8 mouse cellular contexts compared by ENCODE assay signal in genomic region chr9:13303976-13304375, GRCm38 (mm10). TPM values are rescaled to one million over a fixed set of nuclear protein-coding genes. Genes with fewer than 3 reads are reported as not detected.
DNase-seq lines count a peak whose midpoint lies in the region; ATAC-seq and TF ChIP-seq lines count a peak whose summit lies in the region.

No protein-coding gene starts in this region.

- H3K27ac ChIP-seq in forebrain, embryonic 13.5 days, result no peak overlapping the region
- H3K27ac ChIP-seq in forebrain, embryonic 10.5 days, result no peak overlapping the region
- peak overlapping the region; percentile 66 for H3K27ac ChIP-seq in heart, embryonic 16.5 days (ENCODE audit: low read length)
- H3K27ac ChIP-seq in lung, embryonic 14.5 days (ENCODE audit: low read depth), result no peak overlapping the region

- H3K9ac ChIP-seq in forebrain, embryonic 13.5 days, result no peak overlapping the region
- H3K9ac ChIP-seq in heart, embryonic 16.5 days (ENCODE audit: low read length), result peak overlapping the region; percentile 15
- no peak overlapping the region for H3K9ac ChIP-seq in lung, embryonic 14.5 days

- TF ChIP-seq CTCF in lung, embryonic 14.5 days (IDR thresholded peaks at IDR 0.05; ENCODE audit: low read depth), result no peak

- no peaks in the 10 kb centered on the region for H3K36me3 ChIP-seq in forebrain, embryonic 13.5 days (ENCODE audit: poor library complexity, severe bottlenecking)
- H3K36me3 ChIP-seq in forebrain, embryonic 10.5 days (replicated peaks), result no peaks in the 10 kb centered on the region
- no peaks in the 10 kb centered on the region for H3K36me3 ChIP-seq in heart, embryonic 16.5 days (ENCODE audit: control insufficient read depth, insufficient read depth)
- no peaks in the 10 kb centered on the region for H3K36me3 ChIP-seq in lung, embryonic 14.5 days (ENCODE audit: insufficient read depth)

- ATAC-seq in forebrain, embryonic 13.5 days, result peak; percentile 25; the same call in 1 of the 2 replicates
- peak; percentile 39 for ATAC-seq in heart, embryonic 16.5 days (replicated peaks; ENCODE audit: extremely low read depth, insufficient read depth, low FRiP score)
- ATAC-seq in lung, embryonic 14.5 days (ENCODE audit: insufficient read depth), result peak; percentile 33; the same call in 1 of the 2 replicates

- H3K4me2 ChIP-seq in forebrain, embryonic 13.5 days, result no peak overlapping the region
- peak overlapping the region; percentile 48 for H3K4me2 ChIP-seq in heart, embryonic 16.5 days (ENCODE audit: low read depth, low read length)
- H3K4me2 ChIP-seq in lung, embryonic 14.5 days, result no peak overlapping the region

- 49% methylated on average over 6 of the region's 6 CpGs for WGBS in forebrain, embryonic 13.5 days
- WGBS in forebrain, embryonic 10.5 days, result 78% methylated on average over 6 of the region's 6 CpGs
- 45% methylated on average over 6 of the region's 6 CpGs for WGBS in heart, embryonic 16.5 days
- WGBS in lung, embryonic 14.5 days, result 33% methylated on average over 6 of the region's 6 CpGs

- no peaks in the 10 kb centered on the region for H3K27me3 ChIP-seq in forebrain, embryonic 13.5 days
- peaks cover 19% of the 10 kb centered on the region for H3K27me3 ChIP-seq in forebrain, embryonic 10.5 days (ENCODE audit: poor library complexity, severe bottlenecking)
- no peaks in the 10 kb centered on the region for H3K27me3 ChIP-seq in heart, embryonic 16.5 days (ENCODE audit: control insufficient read depth, insufficient read depth, low read length)
- no peaks in the 10 kb centered on the region for H3K27me3 ChIP-seq in lung, embryonic 14.5 days (ENCODE audit: insufficient read depth, low read length)

- H3K9me3 ChIP-seq in forebrain, embryonic 13.5 days (replicated peaks), result no peaks in the 10 kb centered on the region
- H3K9me3 ChIP-seq in forebrain, embryonic 10.5 days, result no peaks in the 10 kb centered on the region
- H3K9me3 ChIP-seq in heart, embryonic 16.5 days (replicated peaks; ENCODE audit: control insufficient read depth, low read length), result no peaks in the 10 kb centered on the region
- no peaks in the 10 kb centered on the region for H3K9me3 ChIP-seq in lung, embryonic 14.5 days (ENCODE audit: low read depth, low read length)

- DNase-seq in forebrain, embryonic 10.5 days (ENCODE audit: extremely low spot score, low spot score), result no peak
- peak; percentile 24 to 36 for DNase-seq in adrenal gland, adult 18-20 months (ENCODE audit: low spot score in 2 of 2)
- DNase-seq in lung, embryonic 14.5 days, result peak; percentile 46
- peak; percentile 51 for DNase-seq in skeletal muscle tissue, adult 2 months (ENCODE audit: low read depth, low spot score)
- DNase-seq in layer of hippocampus, adult 9-10 months (ENCODE audit: low spot score), result no peak
- no peak for DNase-seq in cerebellum, postnatal 10 days

- H3K4me3 ChIP-seq in forebrain, embryonic 13.5 days, result no peak overlapping the region
- H3K4me3 ChIP-seq in forebrain, embryonic 10.5 days, result no peak overlapping the region
- peak overlapping the region; percentile 22; the same call in 1 of the 2 replicates for H3K4me3 ChIP-seq in heart, embryonic 16.5 days (ENCODE audit: low read length)
- no peak overlapping the region for H3K4me3 ChIP-seq in lung, embryonic 14.5 days (ENCODE audit: low read depth, low read length)

- H3K4me1 ChIP-seq in forebrain, embryonic 13.5 days, result peaks cover 57% of the 10 kb centered on the region
- peaks cover 65% of the 10 kb centered on the region for H3K4me1 ChIP-seq in forebrain, embryonic 10.5 days
- H3K4me1 ChIP-seq in heart, embryonic 16.5 days (ENCODE audit: control insufficient read depth, insufficient read depth, low read length), result peaks cover 58% of the 10 kb centered on the region
- peaks cover 40% of the 10 kb centered on the region for H3K4me1 ChIP-seq in lung, embryonic 14.5 days (ENCODE audit: insufficient read depth)

RNA-seq across cellular contexts. Expression of gene Maml2, which starts 6.2 kb away (rescaled TPM):
- 8.8 and 10.2 TPM in 2 replicates for polyA plus RNA-seq in forebrain, embryonic 13.5 days (2015; fragmentation: Nextera tagmentation; extraction: Ambion mirVana)
- 5.9 and 6.3 TPM in 2 replicates for polyA plus RNA-seq in forebrain, embryonic 10.5 days (2016; fragmentation: Nextera tagmentation; extraction: Ambion mirVana)
- total RNA-seq in adrenal gland, adult 18-20 months (2021), result 1 to 10 TPM; 5.0 to 6.5 TPM
- 8.8 and 9.0 TPM in 2 replicates for polyA plus RNA-seq in heart, embryonic 16.5 days (2015; fragmentation: Nextera tagmentation; extraction: Ambion mirVana)
- polyA plus RNA-seq in lung, embryonic 14.5 days (2014; fragmentation: Nextera tagmentation; extraction: Ambion mirVana), result 12.3 and 12.8 TPM in 2 replicates

RNA-seq across cellular contexts. Expression of gene Ccdc82, which starts 57.2 kb away (rescaled TPM):
- polyA plus RNA-seq in forebrain, embryonic 13.5 days (2015; fragmentation: Nextera tagmentation; extraction: Ambion mirVana), result 10.6 and 12.1 TPM in 2 replicates
- polyA plus RNA-seq in forebrain, embryonic 10.5 days (2016; fragmentation: Nextera tagmentation; extraction: Ambion mirVana), result 7.7 and 8.0 TPM in 2 replicates
- 10 to 100 TPM; 14.4 to 15.2 TPM for total RNA-seq in adrenal gland, adult 18-20 months (2021)
- polyA plus RNA-seq in heart, embryonic 16.5 days (2015; fragmentation: Nextera tagmentation; extraction: Ambion mirVana), result 8.5 and 8.7 TPM in 2 replicates
- 14.4 and 14.7 TPM in 2 replicates for polyA plus RNA-seq in lung, embryonic 14.5 days (2014; fragmentation: Nextera tagmentation; extraction: Ambion mirVana)

RNA-seq across cellular contexts. Expression of gene Jrkl, which starts 58.3 kb away (rescaled TPM):
- 11.7 and 11.8 TPM in 2 replicates for polyA plus RNA-seq in forebrain, embryonic 13.5 days (2015; fragmentation: Nextera tagmentation; extraction: Ambion mirVana)
- polyA plus RNA-seq in forebrain, embryonic 10.5 days (2016; fragmentation: Nextera tagmentation; extraction: Ambion mirVana), result 7.1 and 8.4 TPM in 2 replicates
- 1 to 10 TPM; 5.9 to 6.6 TPM for total RNA-seq in adrenal gland, adult 18-20 months (2021)
- 8.0 and 8.3 TPM in 2 replicates for polyA plus RNA-seq in heart, embryonic 16.5 days (2015; fragmentation: Nextera tagmentation; extraction: Ambion mirVana)
- 8.0 and 9.3 TPM in 2 replicates for polyA plus RNA-seq in lung, embryonic 14.5 days (2014; fragmentation: Nextera tagmentation; extraction: Ambion mirVana)

Comparison
In these comparisons a context has a peak if more than half of its experiments do, and no peak if none do; other contexts are left out.
1. DNase-seq: peak in adrenal gland, adult 18-20 months (2 of 2), lung, embryonic 14.5 days (single experiment) and skeletal muscle tissue, adult 2 months (single experiment); none in forebrain, embryonic 10.5 days (single experiment), layer of hippocampus, adult 9-10 months (single experiment) and cerebellum, postnatal 10 days (0 of 2).
2. Peak in every context shown above with its lines, with median percentiles within 50 percentile points of each other: ATAC-seq.